Mouse (Mus musculus): ENCODE results near the gene Mgat5. TPM values are rescaled to one million over a fixed set of nuclear protein-coding genes. Genes with fewer than 3 reads are reported as not detected.

Gene Mgat5
- total RNA-seq, 2 experiments from 2014 or later = 51.7 to 52.0 TPM

DNA sequence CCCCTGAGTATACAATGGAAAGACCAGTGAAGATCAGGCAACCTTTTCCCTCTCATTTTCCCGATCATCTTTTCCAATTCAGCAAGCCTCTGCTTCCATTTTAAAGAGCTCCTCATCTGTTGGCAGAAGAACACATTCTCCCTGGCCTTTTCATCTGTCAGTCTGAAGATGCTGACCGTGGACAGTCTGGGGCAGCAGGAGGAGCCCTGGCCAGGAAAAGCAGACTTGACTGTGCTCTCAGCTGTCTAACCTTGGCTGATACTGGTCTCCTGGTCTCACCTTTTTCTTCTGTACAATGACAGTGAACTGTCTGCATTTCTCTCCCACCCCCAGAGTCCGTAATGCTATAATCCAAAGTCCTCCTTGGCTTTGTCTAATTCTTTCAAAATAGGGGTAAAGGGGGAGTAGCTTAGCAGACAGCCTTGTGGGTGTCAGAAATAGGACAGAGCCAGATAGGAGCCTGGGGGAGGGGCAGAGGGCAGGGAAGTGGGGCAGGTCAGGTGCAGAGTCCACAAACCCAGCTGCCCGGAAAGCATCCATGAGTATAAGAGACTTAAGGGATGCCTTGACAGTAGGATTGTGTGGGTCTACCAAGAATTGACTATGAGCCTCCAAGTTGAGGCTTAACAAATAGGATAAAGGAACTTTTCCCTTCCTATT is 214.2 kb downstream of the Mgat5 start:
- DNase-seq (ENCODE audit: extremely low spot score in 1 of 2, low spot score in 1 of 2) = no peak

DNA sequence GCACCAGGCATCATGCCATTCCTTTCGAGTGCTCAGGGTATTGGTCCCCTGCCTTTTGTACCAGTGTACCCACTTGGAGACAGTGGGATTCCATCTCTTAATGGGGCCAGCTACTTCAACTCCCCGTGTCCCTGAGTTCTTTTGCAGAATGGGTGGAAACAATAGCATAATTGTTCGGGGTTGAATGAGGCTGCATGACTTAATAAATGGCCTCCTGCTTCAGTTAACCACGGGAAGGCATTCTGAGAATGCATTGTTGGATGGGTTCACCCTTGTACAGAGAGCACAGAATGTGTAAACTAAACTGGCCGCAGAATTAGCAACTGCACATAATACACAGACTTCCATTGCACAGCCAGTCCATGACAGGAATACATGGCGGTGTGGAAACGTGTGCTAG is 214.8 kb downstream of the Mgat5 start:
- no peak for DNase-seq (ENCODE audit: extremely low spot score in 1 of 2, low spot score in 1 of 2)

DNA sequence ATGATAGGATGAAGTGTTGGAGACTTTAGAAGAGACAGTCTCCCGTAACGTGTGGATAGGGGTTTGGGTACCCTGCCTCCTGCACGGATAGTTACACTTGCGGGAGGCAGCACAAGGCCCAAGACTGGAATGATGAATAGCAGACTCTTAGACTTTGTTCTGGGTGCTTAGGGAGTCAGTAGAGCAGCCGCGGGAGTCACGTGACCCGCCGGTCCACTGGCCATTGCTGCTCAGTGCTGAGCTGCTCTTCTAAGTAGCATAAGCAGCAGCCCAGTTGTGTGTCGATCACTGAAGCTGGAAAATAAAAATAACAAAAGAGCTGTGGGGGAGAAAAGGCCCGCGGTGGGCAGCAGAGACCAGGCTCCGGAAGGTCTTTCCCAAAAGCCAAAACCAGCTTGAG is 215.6 kb downstream of the Mgat5 start:
- no peak for DNase-seq (ENCODE audit: extremely low spot score in 1 of 2, low spot score in 1 of 2)

DNA sequence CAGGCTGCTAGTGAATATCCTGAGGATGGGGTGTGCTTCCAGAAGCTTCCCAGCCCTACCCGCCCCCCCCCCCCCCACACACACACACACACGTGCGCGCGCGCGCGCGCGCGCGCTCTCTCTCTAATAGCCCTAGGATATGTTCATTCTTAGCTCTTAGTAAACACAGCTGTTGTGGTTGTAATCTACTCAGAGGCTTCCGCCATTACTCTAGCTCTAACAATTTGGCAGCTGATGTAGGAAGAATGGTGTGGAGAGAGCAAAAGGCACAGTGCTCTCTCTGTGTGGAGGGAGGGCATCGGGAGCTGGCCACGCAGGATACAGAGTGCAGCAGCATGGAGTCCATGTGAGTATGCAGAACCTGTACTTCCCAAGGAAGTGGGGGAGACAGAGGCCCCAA is 216.0 kb downstream of the Mgat5 start:
- no peak for DNase-seq (ENCODE audit: extremely low spot score in 1 of 2, low spot score in 1 of 2)

DNA sequence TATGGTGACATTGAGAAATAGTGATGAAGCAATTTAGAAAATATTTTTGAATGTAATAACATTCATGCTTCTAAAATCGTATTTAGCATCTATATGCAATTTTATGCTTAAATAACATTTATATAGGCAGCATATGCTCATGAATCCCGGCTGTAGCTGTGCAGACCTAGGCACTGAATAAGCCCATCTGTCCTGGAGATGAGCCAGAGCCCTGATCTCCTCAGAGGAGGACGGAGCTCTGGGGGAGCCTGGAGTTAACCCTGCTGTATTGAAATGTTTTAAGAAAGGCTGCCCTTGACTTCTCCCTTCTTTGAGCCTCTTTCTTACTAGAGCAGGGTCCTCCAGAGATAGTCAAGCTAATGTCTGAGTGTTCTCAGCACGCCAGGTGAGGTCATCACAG is 217.8 kb downstream of the Mgat5 start:
- DNase-seq (ENCODE audit: extremely low spot score in 1 of 2, low spot score in 1 of 2) = no peak

DNA sequence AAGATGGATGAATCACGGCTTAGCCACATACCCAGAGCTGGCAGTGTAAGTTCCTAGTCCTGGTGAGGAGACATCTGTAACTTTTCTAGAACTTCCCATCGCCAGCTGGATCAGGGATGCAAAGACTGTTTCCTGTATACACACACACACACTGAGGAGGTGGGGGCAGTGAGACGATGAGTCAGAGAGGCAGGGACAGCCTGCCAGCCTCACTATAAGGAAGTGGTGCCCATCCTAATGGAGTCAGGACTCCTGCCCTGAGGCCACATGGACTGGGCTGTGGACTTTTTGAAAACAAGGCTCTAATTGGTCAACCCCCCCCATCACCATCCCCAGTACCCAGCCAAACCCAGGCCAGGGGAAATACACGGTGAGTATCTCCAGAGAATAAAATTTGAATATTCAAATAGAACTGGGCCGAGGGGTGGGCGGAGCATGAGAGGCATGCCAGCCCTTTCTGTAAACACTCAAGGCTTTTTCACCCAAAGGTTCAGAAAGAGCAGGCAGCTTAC is 220.3 kb downstream of the Mgat5 start:
- DNase-seq (ENCODE audit: extremely low spot score in 1 of 2, low spot score in 1 of 2) = no peak

DNA sequence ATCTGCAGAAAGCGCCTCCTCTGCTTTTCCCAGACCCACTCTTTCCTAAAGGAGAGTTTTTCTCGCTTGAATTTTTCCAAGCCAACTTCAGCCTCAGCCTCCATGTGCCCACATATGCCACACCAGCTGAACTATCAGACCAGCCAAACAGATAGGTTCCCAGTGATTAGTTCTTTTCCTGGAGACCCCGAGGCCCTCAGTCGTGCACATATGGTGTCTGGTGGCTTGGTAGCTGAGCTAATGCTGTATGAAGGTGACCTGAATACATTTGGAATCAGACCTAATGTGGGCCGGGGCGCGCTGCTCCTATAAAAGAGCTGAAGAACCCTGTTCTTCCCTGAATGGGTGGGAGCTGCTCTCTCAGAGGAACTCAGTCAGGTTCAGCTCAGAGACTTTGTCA is 225.5 kb downstream of the Mgat5 start:
- no peak for DNase-seq (ENCODE audit: extremely low spot score in 1 of 2, low spot score in 1 of 2)

DNA sequence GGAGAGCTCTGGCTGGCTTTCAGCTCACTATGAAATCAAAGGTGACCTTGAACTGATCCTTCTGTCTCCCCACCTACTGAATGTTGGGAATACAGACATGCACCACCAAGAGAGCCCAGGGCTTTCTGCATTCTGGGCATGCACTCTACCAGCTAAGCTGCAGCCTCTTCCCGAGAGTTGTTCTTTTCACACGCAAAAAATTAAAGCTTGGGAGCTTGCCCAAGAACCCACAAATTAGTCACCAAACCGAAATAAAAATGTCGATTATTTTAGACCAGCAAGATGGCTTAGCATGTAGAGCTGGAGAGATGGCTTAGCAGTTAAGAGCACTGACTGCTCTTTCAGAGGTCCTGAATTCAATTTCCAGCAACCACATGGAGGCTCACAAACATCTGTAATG is 230.0 kb downstream of the Mgat5 start:
- no peak for DNase-seq (ENCODE audit: extremely low spot score in 1 of 2, low spot score in 1 of 2)

DNA sequence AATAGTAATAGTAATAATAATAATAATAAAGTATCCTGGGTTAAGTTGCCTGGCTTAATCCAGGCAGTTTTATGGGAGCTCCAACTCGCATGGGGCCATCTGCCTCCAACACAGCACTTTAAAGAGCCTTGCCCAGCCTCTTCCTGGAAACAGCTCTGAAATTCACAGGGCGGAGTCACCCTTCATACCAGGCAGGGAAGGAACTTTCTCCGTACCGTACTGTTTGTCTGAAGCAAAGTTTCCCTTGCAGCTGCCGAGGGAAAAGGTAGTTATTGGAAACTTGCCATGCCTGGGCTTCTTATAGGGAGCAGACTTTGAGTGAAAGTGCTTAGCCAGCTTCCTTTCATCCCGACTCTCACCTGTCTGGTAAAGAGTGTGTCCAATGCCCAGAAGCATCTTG is 232.3 kb downstream of the Mgat5 start:
- DNase-seq (ENCODE audit: extremely low spot score in 1 of 2, low spot score in 1 of 2) = no peak

DNA sequence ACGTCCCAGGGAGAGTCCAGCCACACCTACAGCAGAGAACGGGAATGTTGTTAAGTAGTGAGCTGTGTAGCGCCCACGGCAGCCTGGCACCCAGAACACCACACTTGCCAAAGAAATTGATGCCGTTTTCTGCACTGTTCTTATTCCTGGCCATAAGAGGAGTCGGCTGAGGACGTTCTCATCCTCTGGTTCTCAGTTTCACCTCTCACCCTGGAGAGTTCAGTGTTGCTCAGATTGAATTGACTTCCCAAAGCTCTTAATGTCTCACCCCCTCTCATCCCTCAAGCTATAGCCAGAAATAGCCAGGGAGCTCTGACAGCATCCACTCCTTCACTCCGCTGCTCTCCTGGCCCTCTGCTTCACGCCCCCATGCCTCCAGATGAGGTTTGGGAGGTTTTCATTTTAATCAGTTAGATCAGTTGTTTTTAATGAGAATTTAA is 234.7 kb downstream of the Mgat5 start:
- DNase-seq (ENCODE audit: extremely low spot score in 1 of 2, low spot score in 1 of 2) = no peak

DNA sequence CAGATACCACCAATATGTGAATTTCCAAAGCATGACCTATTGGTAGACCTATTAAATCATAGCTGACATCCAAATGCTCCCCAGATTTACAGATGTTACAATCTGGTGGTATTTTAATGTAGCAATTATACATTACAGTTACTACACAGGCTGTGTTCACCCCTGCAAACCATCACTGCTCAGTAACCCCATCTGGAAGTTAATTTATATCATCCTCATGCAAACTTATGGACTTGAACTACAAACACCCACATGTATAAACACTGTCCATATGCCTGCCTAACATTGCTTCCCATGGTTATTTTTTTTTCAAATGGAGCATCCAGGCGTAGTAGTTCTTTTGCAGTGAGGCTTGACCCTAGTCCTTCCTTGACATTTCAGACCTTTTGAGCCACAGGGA is 236.2 kb downstream of the Mgat5 start:
- no peak for DNase-seq (ENCODE audit: extremely low spot score in 1 of 2, low spot score in 1 of 2)

DNA sequence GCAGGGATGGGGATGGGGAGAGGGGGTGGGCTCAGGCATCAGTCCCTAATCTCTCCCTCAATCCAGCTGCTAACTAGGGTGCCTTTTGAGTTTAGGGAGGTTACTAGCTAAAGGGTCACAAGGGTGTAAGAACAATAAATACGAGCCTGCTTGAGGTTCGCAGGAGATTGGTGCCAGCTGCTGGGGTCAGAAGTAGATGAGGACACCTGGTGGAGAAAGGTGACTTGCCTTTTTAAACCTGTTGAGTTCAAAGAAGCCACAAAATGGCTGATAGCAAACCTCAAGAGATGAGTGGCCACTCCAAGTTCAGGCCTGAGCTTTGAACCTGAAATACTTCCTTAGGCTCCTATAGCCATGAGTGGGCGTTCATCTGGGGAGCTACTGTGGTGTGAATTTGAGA is 236.9 kb downstream of the Mgat5 start:
- DNase-seq (ENCODE audit: extremely low spot score in 1 of 2, low spot score in 1 of 2) = no peak

DNA sequence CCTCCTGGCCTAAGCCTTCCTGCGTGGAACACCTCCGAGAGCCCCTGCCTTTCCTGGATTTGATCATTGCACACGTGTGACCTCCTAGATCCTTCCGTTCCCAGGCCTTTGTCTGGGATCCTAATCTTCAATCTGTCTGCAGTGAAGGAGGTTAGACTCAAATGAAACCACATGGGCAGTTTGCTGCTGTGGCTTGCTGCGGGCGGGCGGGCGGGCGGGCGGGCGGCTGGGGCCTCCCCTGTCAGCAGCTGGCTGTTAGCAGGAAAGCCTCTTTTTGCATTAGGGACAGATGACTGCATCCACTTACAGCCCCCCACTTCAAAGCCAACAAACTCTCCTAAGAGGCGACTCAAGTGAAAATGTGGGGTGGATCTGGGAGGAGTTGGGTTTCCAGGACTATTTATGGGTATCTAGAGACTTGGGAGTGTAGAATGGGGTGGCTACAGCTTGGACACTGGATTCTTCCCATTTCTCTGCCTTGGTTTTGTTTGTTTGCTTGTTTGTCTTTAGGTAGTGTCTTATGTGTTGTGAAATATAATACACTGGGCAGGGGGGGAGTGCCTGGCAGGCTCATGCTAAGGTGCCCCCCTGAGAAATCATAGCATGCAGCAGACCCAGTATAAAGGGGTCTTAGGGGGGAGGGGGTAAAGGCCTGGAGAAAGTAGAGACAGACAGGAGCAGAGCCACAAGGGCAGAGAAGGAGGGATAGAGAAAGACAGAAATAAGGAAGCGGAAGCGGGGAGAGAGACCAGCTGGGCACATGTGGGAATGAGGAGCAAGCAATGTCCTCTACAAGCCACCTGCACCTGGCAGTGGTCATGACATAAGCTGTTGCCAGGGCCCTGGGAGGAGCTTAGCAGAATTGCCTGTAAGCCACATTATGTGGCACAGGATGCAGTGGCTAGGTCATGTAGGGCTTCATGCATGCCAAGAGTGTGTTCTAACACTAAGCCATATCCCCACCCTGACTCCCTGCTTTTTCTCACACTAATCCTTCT is 238.4 kb downstream of the Mgat5 start:
- DNase-seq (ENCODE audit: extremely low spot score in 1 of 2, low spot score in 1 of 2) = no peak

DNA sequence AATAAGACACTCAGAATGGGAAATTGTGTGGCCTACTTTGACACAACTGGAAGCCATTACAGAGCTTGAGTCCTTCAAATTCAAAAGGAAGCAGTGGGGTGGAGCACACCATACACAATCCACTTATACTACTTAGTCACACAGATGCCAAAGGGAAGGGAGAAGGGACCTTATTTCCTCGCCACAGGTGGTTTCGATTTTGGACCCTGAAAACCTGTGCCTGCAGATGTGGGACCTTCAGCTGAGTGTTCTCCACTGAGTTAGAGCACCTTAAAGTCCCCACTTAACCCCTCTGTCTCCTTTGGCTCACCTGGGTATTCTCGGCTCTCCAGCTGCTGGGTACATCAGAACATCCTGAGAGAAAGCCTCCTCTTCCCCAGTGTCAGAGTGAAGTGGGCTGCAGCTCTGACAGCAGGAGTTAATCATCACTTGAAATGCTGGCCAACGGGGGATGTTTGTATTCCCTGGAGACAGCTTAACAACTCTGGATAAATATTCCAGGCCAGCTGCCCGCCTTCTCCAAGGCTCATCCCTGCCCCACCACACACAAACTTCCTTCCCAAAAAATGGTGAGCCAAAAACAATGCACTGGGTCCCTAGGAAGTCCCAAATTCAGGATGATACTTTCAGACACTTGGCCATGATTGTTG is 240.1 kb downstream of the Mgat5 start:
- DNase-seq (ENCODE audit: extremely low spot score in 1 of 2, low spot score in 1 of 2) = no peak

DNA sequence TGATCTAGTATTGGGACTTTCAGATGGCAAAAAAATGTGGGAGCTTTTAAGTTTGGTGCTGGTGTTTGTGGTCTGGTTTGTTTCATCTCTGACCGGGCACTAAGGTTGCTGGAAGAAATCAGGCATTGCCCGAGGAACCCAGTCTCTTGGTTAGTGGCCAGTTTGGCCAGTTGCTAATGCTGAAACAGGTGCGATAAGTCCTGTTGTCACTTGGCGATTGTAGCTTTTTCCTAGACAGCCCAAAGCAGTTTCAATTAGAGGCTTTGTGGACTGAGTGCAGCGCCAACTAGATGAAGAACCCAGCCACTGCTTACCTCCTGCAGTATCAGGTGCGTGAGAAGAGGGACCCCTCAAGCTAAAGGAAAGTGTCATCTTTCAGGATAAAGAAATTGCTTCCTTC is 248.6 kb downstream of the Mgat5 start:
- DNase-seq (ENCODE audit: extremely low spot score in 1 of 2, low spot score in 1 of 2) = no peak

DNA sequence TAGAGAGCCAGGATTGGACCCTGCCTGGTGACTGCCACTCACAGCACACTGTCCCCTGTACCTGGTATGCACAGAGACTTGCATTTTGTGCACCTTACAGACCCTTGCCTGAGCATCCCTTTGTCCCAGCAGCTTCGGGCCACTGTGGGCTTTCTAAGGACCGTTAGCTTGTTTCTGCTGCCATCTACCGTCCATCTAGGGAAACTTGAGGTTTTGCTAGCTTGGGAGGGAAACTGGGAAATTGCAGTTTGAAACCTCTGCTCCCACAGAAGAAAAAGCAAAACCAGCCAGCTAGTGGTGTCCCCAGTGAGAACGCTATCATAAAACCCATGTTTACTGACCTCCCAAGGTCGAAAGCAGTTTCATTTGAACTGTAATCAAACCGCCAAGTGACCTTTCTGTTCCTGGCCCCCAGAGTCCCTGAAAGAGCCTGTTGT is 254.2 kb downstream of the Mgat5 start:
- peak; percentile 36 to 57 for DNase-seq (ENCODE audit: extremely low spot score in 1 of 2, low spot score in 1 of 2)

DNA sequence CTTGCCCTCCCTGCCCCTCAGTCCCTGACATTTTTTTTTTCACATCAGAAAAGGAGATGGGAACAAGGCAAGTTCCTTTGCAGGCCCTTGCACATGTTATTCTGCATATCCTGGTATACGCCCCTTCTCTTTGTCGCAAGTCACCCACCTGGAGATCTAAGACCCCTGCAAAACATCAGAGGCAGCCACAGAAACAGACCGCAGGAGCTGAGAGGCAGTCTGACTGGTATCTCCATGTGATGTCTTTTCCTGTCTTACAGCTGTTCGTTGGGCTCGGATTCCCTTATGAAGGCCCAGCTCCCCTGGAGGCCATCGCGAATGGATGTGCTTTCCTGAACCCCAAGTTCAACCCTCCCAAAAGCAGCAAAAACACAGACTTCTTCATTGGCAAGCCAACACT is 254.8 kb downstream of the Mgat5 start:
- DNase-seq (ENCODE audit: extremely low spot score in 1 of 2, low spot score in 1 of 2) = no peak

DNA sequence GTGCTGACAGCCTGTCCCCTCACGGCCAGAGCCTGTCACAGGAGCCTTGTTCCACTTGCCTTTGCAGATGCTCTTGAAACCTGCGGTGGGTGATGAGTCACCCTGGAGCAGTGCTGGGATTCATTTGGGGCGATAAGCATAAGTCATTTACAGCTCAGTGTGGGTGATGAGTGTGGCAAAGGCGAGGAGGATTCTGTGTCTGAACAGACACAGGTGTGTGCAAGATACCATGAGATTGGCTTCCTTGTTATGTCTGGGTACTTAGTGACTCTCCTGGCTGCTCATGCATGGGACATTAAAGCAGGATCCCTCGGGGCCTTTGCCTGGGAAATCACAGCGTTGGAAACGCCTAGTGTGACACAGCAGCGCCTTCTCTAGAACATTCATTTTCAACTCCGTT is 256.2 kb downstream of the Mgat5 start:
- DNase-seq (ENCODE audit: extremely low spot score in 1 of 2, low spot score in 1 of 2) = no peak

DNA sequence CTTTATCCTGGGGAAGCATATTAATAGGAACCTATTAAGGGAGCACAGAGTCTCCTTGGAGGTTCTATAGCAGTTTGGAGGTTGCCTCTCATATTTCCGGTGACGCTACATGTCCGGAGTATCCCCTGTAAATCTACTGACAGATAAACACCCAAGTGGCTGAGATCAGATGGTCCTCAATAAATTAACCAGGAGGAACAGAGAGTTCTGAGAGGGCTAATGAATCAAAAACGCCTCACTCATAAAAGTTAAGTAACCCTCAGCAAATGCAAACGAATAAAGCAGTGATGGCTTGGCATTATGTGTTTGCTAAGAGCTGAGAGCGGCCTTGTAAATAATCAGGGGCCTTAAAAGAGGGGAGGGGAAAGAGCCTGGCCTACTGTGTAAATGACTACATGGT is 259.2 kb downstream of the Mgat5 start:
- no peak for DNase-seq (ENCODE audit: extremely low spot score in 1 of 2, low spot score in 1 of 2)

DNA sequence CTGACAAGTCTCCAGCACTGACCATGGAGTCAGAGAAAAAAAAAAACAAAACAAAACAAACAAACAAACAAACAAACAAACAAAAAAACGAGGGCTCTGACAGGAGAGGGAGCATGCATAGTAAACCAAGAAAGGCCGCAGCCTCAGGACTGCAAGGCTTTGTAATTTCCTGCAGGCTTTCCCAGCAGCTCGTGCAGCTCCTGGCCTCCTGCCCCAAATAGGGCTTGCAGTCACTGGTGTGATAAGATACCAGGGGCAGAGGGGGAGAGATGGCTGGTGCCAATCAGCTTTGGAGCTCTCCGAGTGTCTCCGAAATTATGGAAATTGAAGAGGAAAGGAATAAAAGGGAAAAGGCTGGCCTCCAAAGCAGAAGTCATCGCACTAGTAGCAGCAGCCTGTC is 260.5 kb downstream of the Mgat5 start:
- no peak for DNase-seq (ENCODE audit: extremely low spot score in 1 of 2, low spot score in 1 of 2)

DNA sequence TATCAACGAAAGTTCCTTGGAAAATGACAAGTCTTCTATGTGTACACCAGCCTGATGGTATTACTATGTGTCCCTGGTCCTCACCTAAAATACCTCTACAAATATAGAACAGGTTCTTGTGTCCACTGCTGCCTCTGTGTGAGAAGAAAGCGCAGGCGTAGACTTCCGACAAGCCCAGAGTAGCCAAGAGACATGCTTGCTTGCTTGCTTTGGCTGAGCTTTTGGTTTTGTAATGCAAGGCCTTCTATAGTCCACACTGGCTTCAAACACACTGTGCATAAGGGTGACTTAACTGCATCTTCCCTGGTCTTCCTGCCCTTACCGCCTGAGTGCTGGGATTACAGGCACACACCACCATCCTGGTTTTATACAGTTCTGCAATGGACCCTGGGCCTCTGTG is 262.4 kb downstream of the Mgat5 start:
- no peak for DNase-seq (ENCODE audit: extremely low spot score in 1 of 2, low spot score in 1 of 2)
